In genomic region chr10:25333390-25334079, GRCm38 (mm10) we compare ENCODE assay signal across 28 mouse cellular contexts. TPM values are rescaled to one million over a fixed set of nuclear protein-coding genes. Genes with fewer than 3 reads are reported as not detected.
A peak's percentile ranks its signal among the peaks of the same experiment; 100 is the strongest.
DNase-seq lines count a peak whose midpoint lies in the region; ATAC-seq lines count a peak whose summit lies in the region.
"Had no signal": no experiment of that assay in that cellular context is flagged by ENCODE, and none has a peak within 500 bp of the region (broad histone marks: within the 10 kb centered on the region; RNA-seq: fewer than 3 reads in every experiment).

No protein-coding gene starts in this region.

- no peak overlapping the region for H3K4me3 ChIP-seq in kidney, embryonic 16.5 days (ENCODE audit: low read length)
- H3K4me3 ChIP-seq in lung, embryonic 16.5 days (ENCODE audit: low read length), result no peak overlapping the region
- no peak overlapping the region for H3K4me3 ChIP-seq in embryonic facial prominence, embryonic 15.5 days (replicated peaks)
- H3K4me3 ChIP-seq: embryonic facial prominence, embryonic 12.5 days; forebrain, embryonic 13.5 days; heart, embryonic 10.5 days; heart, embryonic 15.5 days; liver, embryonic 15.5 days; midbrain, embryonic 13.5 days; neural tube, embryonic 13.5 days; stomach, embryonic 15.5 days had no signal

- H3K4me2 ChIP-seq in kidney, embryonic 16.5 days (replicated peaks; ENCODE audit: low read depth, low read length), result no peak overlapping the region
- H3K4me2 ChIP-seq in lung, embryonic 16.5 days (ENCODE audit: low read depth, low read length), result no peak overlapping the region
- no peak overlapping the region for H3K4me2 ChIP-seq in embryonic facial prominence, embryonic 15.5 days (replicated peaks)
- H3K4me2 ChIP-seq: embryonic facial prominence, embryonic 12.5 days; forebrain, embryonic 13.5 days; heart, embryonic 15.5 days; liver, embryonic 15.5 days; midbrain, embryonic 13.5 days; neural tube, embryonic 13.5 days; stomach, embryonic 15.5 days had no signal

- no peaks in the 10 kb centered on the region for H3K36me3 ChIP-seq in kidney, embryonic 16.5 days (ENCODE audit: insufficient read depth, low read length)
- no peaks in the 10 kb centered on the region for H3K36me3 ChIP-seq in lung, embryonic 16.5 days (ENCODE audit: control insufficient read depth, insufficient read depth, low read length)
- no peaks in the 10 kb centered on the region for H3K36me3 ChIP-seq in embryonic facial prominence, embryonic 15.5 days
- H3K36me3 ChIP-seq: embryonic facial prominence, embryonic 12.5 days; G1E; heart, embryonic 10.5 days; heart, embryonic 15.5 days; liver, embryonic 15.5 days; midbrain, embryonic 13.5 days; neural tube, embryonic 13.5 days; stomach, embryonic 15.5 days had no signal

- H3K9me3 ChIP-seq in kidney, embryonic 16.5 days (ENCODE audit: low read length), result 0 out of 2 replicates have a peak, but pooled peaks cover 2% of the 10 kb centered on the region
- no peaks in the 10 kb centered on the region for H3K9me3 ChIP-seq in lung, embryonic 16.5 days (ENCODE audit: control insufficient read depth, low read length)
- H3K9me3 ChIP-seq in embryonic facial prominence, embryonic 15.5 days (replicated peaks), result no peaks in the 10 kb centered on the region
- H3K9me3 ChIP-seq: embryonic facial prominence, embryonic 12.5 days; forebrain, embryonic 13.5 days; G1E; heart, embryonic 10.5 days; heart, embryonic 15.5 days; liver, embryonic 15.5 days; midbrain, embryonic 13.5 days; neural tube, embryonic 13.5 days; stomach, embryonic 15.5 days had no signal

- H3K9ac ChIP-seq in kidney, embryonic 16.5 days (replicated peaks; ENCODE audit: low read length), result no peak overlapping the region
- H3K9ac ChIP-seq in lung, embryonic 16.5 days (ENCODE audit: low read length), result no peak overlapping the region
- H3K9ac ChIP-seq in embryonic facial prominence, embryonic 15.5 days, result no peak overlapping the region
- H3K9ac ChIP-seq: embryonic facial prominence, embryonic 12.5 days; forebrain, embryonic 13.5 days; heart, embryonic 15.5 days; liver, embryonic 15.5 days; midbrain, embryonic 13.5 days; neural tube, embryonic 13.5 days; stomach, embryonic 15.5 days had no signal

- no peaks in the 10 kb centered on the region for H3K4me1 ChIP-seq in kidney, embryonic 16.5 days (ENCODE audit: insufficient read depth, low read length)
- peaks cover 3% of the 10 kb centered on the region for H3K4me1 ChIP-seq in lung, embryonic 16.5 days (replicated peaks; ENCODE audit: control insufficient read depth, insufficient read depth, low read length)
- H3K4me1 ChIP-seq in embryonic facial prominence, embryonic 15.5 days, result peaks cover 4% of the 10 kb centered on the region; the same call in 1 of the 2 replicates
- H3K4me1 ChIP-seq: forebrain, embryonic 13.5 days; heart, embryonic 10.5 days; liver, embryonic 15.5 days; neural tube, embryonic 13.5 days; stomach, embryonic 15.5 days had no signal

- H3K27ac ChIP-seq in kidney, embryonic 16.5 days (ENCODE audit: low read length), result no peak overlapping the region
- no peak overlapping the region for H3K27ac ChIP-seq in lung, embryonic 16.5 days (ENCODE audit: low read length)
- 0 out of 2 replicates have a peak overlapping the region, but pooled peaks have one; percentile 48 for H3K27ac ChIP-seq in embryonic facial prominence, embryonic 15.5 days (replicated peaks)
- H3K27ac ChIP-seq: embryonic facial prominence, embryonic 12.5 days; forebrain, embryonic 13.5 days; heart, embryonic 10.5 days; heart, embryonic 15.5 days; liver, embryonic 15.5 days; midbrain, embryonic 13.5 days; neural tube, embryonic 13.5 days; stomach, embryonic 15.5 days had no signal

- peak; percentile 68 for ATAC-seq in kidney, embryonic 16.5 days (ENCODE audit: low FRiP score, low TSS enrichment)
- peak; percentile 78 for ATAC-seq in lung, embryonic 16.5 days (ENCODE audit: low read depth)
- no peak for ATAC-seq in embryonic facial prominence, embryonic 15.5 days (ENCODE audit: insufficient number of reproducible peaks, low FRiP score, low TSS enrichment, low read depth)
- ATAC-seq: forebrain, embryonic 13.5 days; hindbrain, embryonic 16.5 days; midbrain, embryonic 13.5 days; Patski had no signal

- no peaks in the 10 kb centered on the region for H3K27me3 ChIP-seq in kidney, embryonic 16.5 days (ENCODE audit: insufficient read depth, low read length)
- H3K27me3 ChIP-seq in lung, embryonic 16.5 days (ENCODE audit: control insufficient read depth, insufficient read depth, low read depth, low read length), result no peaks in the 10 kb centered on the region
- no peaks in the 10 kb centered on the region for H3K27me3 ChIP-seq in embryonic facial prominence, embryonic 15.5 days
- H3K27me3 ChIP-seq: embryonic facial prominence, embryonic 12.5 days; forebrain, embryonic 13.5 days; heart, embryonic 15.5 days; liver, embryonic 15.5 days; midbrain, embryonic 13.5 days; neural tube, embryonic 13.5 days; Patski; stomach, embryonic 15.5 days had no signal

- no peak for DNase-seq in kidney, postnatal 14 days
- DNase-seq in lung, postnatal 36 days, result no peak
- DNase-seq in NIH3T3 (ENCODE audit: low read depth), result peak; percentile 69
- DNase-seq in B cell, adult 2 months, result no peak
- DNase-seq: adrenal gland, postnatal 14 days; cerebellum, adult 11-12 months; cerebellum, adult 9-11 months; gastrocnemius, postnatal 14 days; heart, adult 11 months; kidney, adult 18-20 months; kidney, postnatal 10 days; layer of hippocampus, adult 9-11 months; lung, postnatal 4 days; thymus, postnatal 14 days had no signal

- 54% methylated on average over 4 of the region's 4 CpGs for WGBS in kidney, embryonic 16.5 days
- WGBS in lung, embryonic 16.5 days, result 20% methylated on average over 4 of the region's 4 CpGs
- 34% methylated on average over 4 of the region's 4 CpGs for WGBS in embryonic facial prominence, embryonic 15.5 days

RNA-seq across cellular contexts. Expression of gene Akap7, which starts 25.9 kb away (rescaled TPM):
- polyA plus RNA-seq in kidney, embryonic 16.5 days (2015; fragmentation: Nextera tagmentation; extraction: Ambion mirVana), result 12.6 and 18.9 TPM in 2 replicates
- polyA plus RNA-seq in lung, embryonic 16.5 days (2015; fragmentation: Nextera tagmentation; extraction: Ambion mirVana), result 18.9 and 20.1 TPM in 2 replicates
- 18.8 and 22.3 TPM in 2 replicates for polyA plus RNA-seq in embryonic facial prominence, embryonic 15.5 days (2015; fragmentation: Nextera tagmentation; extraction: Ambion mirVana)
- polyA plus RNA-seq: G1E had no signal

RNA-seq across cellular contexts. Expression of gene Epb41l2, which starts 26.1 kb away (rescaled TPM):
- 74.9 and 75.6 TPM in 2 replicates for polyA plus RNA-seq in kidney, embryonic 16.5 days (2015; fragmentation: Nextera tagmentation; extraction: Ambion mirVana)
- polyA plus RNA-seq in lung, embryonic 16.5 days (2015; fragmentation: Nextera tagmentation; extraction: Ambion mirVana), result 84.4 and 95.3 TPM in 2 replicates
- polyA plus RNA-seq in embryonic facial prominence, embryonic 15.5 days (2015; fragmentation: Nextera tagmentation; extraction: Ambion mirVana), result 78.9 and 79.8 TPM in 2 replicates
- polyA plus RNA-seq: G1E had no signal
